Mouse (Mus musculus) lung, adult 2 months (tissue): Measurements from ENCODE around the gene Mrgprg. TPM values are rescaled to one million over a fixed set of nuclear protein-coding genes. Genes with fewer than 3 reads are reported as not detected.

Source experiments
- DNase-seq: peaks from one replicate; pipeline ENCODE4 v3.0.0; 2022
- H3K4me1 ChIP-seq: fragments of 200-500 bp; 2 replicates; pipeline ENCODE4 v1.6.1; 2011; ENCODE audit warnings: low read length; ENCODE audit not compliant: control insufficient read depth, insufficient read depth
- H3K4me3 ChIP-seq: fragments of 200-500 bp; replicated peaks from 2 replicates; pipeline ENCODE3; 2011; ENCODE audit warnings: low read depth, mild to moderate bottlenecking, control low read depth, low read length; ENCODE audit errors: extremely low read depth
- CTCF ChIP-seq: fragments of 200-500 bp; IDR thresholded peaks from 2 replicates; pipeline ENCODE4 v1.5.1; 2011; ENCODE audit warnings: mild to moderate bottlenecking, low read length, control low read depth; ENCODE audit not compliant: insufficient read depth
- POLR2A ChIP-seq: fragments of 200-500 bp; IDR thresholded peaks from 2 replicates; pipeline ENCODE4 v1.6.1; 2011; ENCODE audit warnings: low read depth, mild to moderate bottlenecking, control low read depth, low read length, borderline replicate concordance; ENCODE audit errors: extremely low read depth
- WGBS: fragments of 180-500 bp; shearing (Covaris S2); methylation state at CpG from one replicate; pipeline ENCODE4 v1.1.7; 2018; 5-methylcytosine and 5-hydroxymethylcytosine counted together
- polyA plus RNA-seq: library from polyadenylated mRNA; depleted of rRNA; stranded (reverse); fragments of >200 nt; gene quantifications from 2 replicates; pipeline ENCODE4 v1.2.3, GENCODE M21; 2012; rRNA removed

The Mrgprg gene
- polyA plus RNA-seq: not detected in 2 replicates

DNA sequence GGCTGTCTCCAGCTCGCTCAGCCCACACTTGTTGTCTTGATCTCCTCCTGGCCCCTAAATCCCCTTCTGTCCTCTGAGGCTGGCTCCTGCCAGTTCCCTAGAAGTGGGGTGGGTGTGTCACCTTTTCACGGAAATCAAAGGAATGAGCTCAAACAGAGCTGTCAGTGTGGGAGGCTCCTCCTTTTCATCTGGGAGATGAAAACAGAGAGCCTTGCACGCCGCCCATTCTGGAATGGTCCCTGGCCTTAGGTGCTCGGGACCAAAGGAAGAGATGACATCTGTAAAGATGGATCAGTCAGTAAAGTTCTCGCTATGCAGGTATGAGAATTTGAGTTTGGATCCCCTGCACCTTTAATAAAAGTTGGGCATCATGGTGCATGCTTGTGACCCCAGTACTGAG is at the start of gene Mrgprg:
Mrgprg (minus strand) TSS at position 101 of the 400 bp plus-strand sequence.
- TF ChIP-seq CTCF (no peak), POLR2A (no peak)
- WGBS: 48% methylated on average over 6 of the region's 6 CpGs
- Histone ChIP-seq H3K4me3 (no peak within 1 kb of the TSS), H3K4me1 (0 out of 2 replicates have a peak, but pooled peaks cover 2% of the 10 kb centered on the region)
- DNase-seq: no peak

- TF ChIP-seq CTCF (peak; percentile 44), POLR2A (no peak)
- WGBS: 78% methylated on average over 1 of the region's 1 CpGs
- no peaks in the 10 kb centered on the region; the same call in 1 of the 2 replicates for H3K4me1 ChIP-seq
- H3K4me3 ChIP-seq: no peak overlapping the region
- DNase-seq: no peak
These were observed 42.1 kb upstream of the Mrgprg start for GRCm38 (mm10) chr7:143808909-143809308.

DNA sequence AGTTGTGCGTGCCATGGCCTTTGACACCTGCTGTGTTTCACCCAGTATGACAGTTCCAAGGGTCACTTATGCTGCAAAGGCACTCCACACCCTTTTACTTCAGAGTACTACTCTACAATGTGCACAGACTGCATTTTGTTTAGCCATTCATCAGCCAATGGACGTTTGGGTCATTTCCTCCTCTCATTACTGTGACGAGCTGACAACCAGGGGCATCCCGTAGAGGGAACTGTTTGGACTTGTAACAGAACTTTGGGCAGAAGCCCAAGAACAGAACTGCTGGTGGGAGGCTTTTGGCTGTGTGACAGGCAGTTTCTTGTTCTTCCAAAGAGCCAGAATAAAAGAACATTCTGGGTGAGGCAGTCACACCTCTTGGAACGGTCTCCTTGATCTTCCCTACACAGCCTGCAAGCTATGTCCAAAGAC is 38.4 kb upstream of the Mrgprg start:
- no peak overlapping the region for H3K4me3 ChIP-seq
- H3K4me1 ChIP-seq: no peaks in the 10 kb centered on the region; the same call in 1 of the 2 replicates
- WGBS: 35% methylated on average over 5 of the region's 5 CpGs
- no peak for DNase-seq
- TF ChIP-seq POLR2A (no peak), CTCF (no peak)

DNA sequence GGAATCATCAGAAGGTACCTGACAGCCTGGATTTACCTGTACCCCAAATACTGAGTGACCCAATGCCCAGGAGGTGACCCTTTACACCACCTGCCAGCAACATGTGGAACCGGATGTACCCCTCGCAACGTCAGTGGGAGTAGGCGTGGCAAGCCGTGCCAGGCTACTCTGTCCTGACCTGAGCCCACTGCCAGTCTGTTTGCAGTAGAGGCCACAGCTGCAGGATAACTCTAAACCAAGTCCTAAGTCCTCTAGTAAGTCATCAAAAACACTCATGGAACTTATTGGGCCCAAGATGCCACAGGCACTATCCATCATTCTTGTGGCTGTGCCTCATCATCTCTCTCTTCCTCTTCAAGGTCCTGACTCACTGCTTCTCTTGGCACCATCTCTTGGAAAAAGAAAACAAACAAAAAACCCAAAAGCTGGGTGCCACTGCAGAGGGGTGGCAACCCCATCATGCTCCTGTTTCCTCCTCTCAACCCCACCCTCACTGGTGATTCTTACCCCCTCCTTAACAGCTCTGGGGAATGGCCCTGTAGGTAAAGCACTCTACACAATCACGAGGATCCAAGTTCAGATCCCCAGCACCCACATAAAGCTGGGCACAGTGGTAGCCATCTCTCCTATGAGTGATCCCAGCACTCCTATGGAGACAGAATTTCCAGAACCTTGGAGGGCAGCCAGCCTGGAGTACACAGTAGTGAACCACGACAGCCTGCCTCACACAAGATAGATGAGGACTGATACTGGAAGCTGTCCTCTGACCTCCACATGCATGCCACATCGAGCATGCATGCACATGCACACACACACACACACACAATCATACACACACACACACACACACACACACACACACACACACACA is 34.6 kb upstream of the Mrgprg start:
- Histone ChIP-seq H3K4me1 (no peaks in the 10 kb centered on the region; the same call in 1 of the 2 replicates), H3K4me3 (no peak overlapping the region)
- DNase-seq: no peak
- 83% methylated on average over 8 of the region's 8 CpGs for WGBS
- no peak for TF ChIP-seq POLR2A

- TF ChIP-seq CTCF (no peak), POLR2A (no peak)
- H3K4me3 ChIP-seq: no peak overlapping the region
- no peak for DNase-seq
- 83% methylated on average over 1 of the region's 1 CpGs for WGBS
- H3K4me1 ChIP-seq: no peaks in the 10 kb centered on the region; the same call in 1 of the 2 replicates
These were observed 34.0 kb upstream of the Mrgprg start for GRCm38 (mm10) chr7:143800770-143801169.

DNA sequence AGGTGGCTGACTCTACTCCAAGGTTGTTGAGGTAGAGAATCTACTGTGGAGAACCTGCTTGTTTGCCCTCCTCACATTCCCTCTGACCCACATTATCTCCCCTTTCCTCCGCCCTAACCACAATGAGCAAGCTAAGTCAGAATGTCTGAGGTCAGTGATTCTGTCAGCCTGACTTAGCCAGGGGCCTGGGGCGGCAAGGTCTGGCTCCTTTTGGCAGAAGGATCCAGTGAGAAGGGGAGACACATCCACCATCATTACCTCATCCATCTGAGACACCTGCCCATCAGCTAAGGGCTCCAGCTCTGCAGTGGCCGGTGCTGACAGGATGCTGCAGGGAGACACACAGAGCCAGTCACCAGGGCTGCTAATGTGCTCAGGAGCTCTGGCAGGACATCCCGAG is 32.0 kb upstream of the Mrgprg start:
- Histone ChIP-seq H3K4me1 (no peaks in the 10 kb centered on the region), H3K4me3 (no peak overlapping the region)
- WGBS: 95% methylated on average over 4 of the region's 4 CpGs
- TF ChIP-seq POLR2A: no peak
- TF ChIP-seq CTCF: no peak
- no peak for DNase-seq

- Histone ChIP-seq H3K4me3 (no peak overlapping the region), H3K4me1 (no peaks in the 10 kb centered on the region)
- peak; percentile 49 for TF ChIP-seq CTCF
- no peak for TF ChIP-seq POLR2A
- DNase-seq: peak; percentile 39
- WGBS: 43% methylated on average over 4 of the region's 4 CpGs
These were observed 26.3 kb upstream of the Mrgprg start for GRCm38 (mm10) chr7:143793121-143793520.

DNA sequence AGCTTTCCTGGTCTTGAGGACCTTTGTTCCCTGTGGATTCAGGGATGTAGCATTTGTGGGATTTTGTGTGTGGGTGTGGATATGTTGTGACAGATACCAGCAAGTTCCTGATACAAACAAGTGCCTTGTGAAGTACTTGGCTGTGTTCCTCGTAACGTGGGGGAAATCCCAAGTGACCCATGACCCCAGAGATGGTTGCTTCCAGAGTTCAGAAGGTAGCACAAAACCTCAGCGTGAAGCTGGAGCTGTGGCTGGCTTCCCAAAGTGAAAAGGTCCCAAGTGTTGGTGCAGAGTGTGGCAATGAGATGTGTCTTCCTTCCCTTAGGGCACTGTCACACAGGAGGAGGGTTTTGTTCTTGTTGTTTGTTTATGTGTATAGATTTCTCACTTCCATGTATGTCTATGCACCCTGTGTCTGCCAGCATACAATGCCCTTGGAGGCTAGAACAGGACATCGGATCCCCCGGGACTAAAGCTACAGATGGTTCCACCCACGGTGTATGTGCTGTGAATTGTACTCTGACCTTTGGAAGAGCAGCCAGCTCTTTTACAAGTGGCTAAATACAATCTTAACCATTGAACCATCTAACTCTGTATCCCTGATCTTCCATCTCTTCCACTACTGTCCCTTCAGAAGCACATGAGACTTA is 25.7 kb upstream of the Mrgprg start:
- TF ChIP-seq CTCF: no peak
- TF ChIP-seq POLR2A: no peak
- WGBS: 58% methylated on average over 6 of the region's 6 CpGs
- no peak for DNase-seq
- no peaks in the 10 kb centered on the region for H3K4me1 ChIP-seq
- H3K4me3 ChIP-seq: no peak overlapping the region

DNA sequence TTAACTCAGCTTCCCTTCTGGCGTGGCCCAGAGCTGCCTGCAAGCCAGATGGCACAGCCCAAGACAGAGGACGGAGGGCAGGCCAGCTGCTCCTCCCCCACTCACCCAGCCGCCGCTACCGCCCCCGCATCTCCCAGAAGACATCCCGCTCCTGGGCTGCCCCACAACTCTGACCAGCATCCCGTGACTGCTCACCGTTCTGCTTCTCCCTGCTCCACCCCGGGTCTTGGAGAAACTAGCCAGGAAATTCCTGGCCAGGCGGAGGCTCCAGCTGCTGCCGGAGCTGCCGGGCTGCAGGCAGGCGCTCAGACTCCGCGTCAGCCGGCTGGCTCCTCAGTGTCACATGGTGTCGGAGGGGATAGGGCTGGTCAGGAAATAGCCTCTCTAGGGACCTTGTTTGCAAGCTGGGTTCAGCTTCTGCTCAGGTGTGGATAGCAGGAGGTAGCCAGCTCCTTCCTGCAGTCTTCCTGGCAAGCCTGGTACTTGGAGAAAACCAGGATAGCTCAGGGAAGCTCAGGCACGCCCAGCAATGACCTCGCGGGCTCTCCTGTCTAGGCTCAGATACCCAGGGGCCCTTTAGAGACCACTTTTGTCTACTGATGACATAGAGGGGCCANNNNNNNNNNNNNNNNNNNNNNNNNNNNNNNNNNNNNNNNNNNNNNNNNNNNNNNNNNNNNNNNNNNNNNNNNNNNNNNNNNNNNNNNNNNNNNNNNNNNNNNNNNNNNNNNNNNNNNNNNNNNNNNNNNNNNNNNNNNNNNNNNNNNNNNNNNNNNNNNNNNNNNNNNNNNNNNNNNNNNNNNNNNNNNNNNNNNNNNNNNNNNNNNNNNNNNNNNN is 17.4 kb upstream of the Mrgprg start, which contains the start of gene Mrgpre:
Mrgpre (minus strand) TSS at position 505 of the 834 bp plus-strand sequence.
- H3K4me1 ChIP-seq: peaks cover 8% of the 10 kb centered on the region; the same call in 1 of the 2 replicates
- 4% methylated on average over 21 of the region's 21 CpGs for WGBS
- peak; percentile 67 for DNase-seq
- TF ChIP-seq POLR2A (no peak), CTCF (no peak)
- H3K4me3 ChIP-seq: peak within 1 kb of the TSS; percentile 59
